Mouse (Mus musculus) liver, embryonic 16.5 days (tissue): ENCODE data around the gene Nfix. TPM values are rescaled to one million over a fixed set of nuclear protein-coding genes. Genes with fewer than 3 reads are reported as not detected.

Experiments
- ATAC-seq: fragments of 200-750 bp; cut with Nextera tagmentation; 2 replicates; pipeline ENCODE4 v1.8.0; 2017; ENCODE audit warnings: low read depth, mild to moderate bottlenecking, moderate number of reproducible peaks, moderate library complexity
- H3K27ac ChIP-seq: fragments of 300-500 bp; sonication (generic); 2 replicates; pipeline ENCODE4 v1.5.1; 2014; ENCODE audit warnings: mild to moderate bottlenecking, low read length
- H3K27me3 ChIP-seq: fragments of 300-500 bp; sonication (generic); 2 replicates; pipeline ENCODE4 v1.6.1; 2014; ENCODE audit warnings: low read depth, low read length, mixed read lengths; ENCODE audit not compliant: control insufficient read depth, insufficient read depth
- H3K36me3 ChIP-seq: fragments of 300-500 bp; sonication (generic); 2 replicates; pipeline ENCODE4 v1.6.1; 2014; ENCODE audit warnings: mild to moderate bottlenecking; ENCODE audit not compliant: control insufficient read depth, insufficient read depth
- H3K4me1 ChIP-seq: fragments of 300-500 bp; sonication (generic); 2 replicates; pipeline ENCODE4 v1.6.1; 2014; ENCODE audit warnings: low read depth, low read length, mixed read lengths; ENCODE audit not compliant: control insufficient read depth
- H3K4me2 ChIP-seq: fragments of 300-500 bp; sonication (generic); 2 replicates; pipeline ENCODE4 v1.6.1; 2014; ENCODE audit warnings: low read depth, low read length, mixed read lengths
- H3K4me3 ChIP-seq: fragments of 300-500 bp; sonication (generic); 2 replicates; pipeline ENCODE4 v1.5.1; 2014; ENCODE audit warnings: low read depth, mild to moderate bottlenecking, low read length
- H3K9ac ChIP-seq: fragments of 300-500 bp; sonication (generic); 2 replicates; pipeline ENCODE4 v1.6.1; 2014; ENCODE audit warnings: low read depth, low read length
- H3K9me3 ChIP-seq: fragments of 300-500 bp; sonication (generic); replicated peaks from 2 replicates; pipeline ENCODE4 v1.6.1; 2016; ENCODE audit warnings: low read length; ENCODE audit not compliant: control insufficient read depth
- WGBS: fragments of 180-500 bp; shearing (Covaris S2); extraction: QIAGEN DNeasy Blood & Tissue Kit; methylation state at CpG from one replicate; pipeline ENCODE4 v1.1.7; 2014; ENCODE audit not compliant: insufficient replicate concordance; 5-methylcytosine and 5-hydroxymethylcytosine counted together
- polyA plus RNA-seq: library from polyadenylated mRNA; unstranded; fragments of >200 nt; fragmentation: Nextera tagmentation; extraction: Ambion mirVana; gene quantifications from 2 replicates; pipeline ENCODE4 v1.2.1, GENCODE M21; 2015

The Nfix gene
- polyA plus RNA-seq, 1 experiment from 2014 or later, result 2.0 TPM

DNA sequence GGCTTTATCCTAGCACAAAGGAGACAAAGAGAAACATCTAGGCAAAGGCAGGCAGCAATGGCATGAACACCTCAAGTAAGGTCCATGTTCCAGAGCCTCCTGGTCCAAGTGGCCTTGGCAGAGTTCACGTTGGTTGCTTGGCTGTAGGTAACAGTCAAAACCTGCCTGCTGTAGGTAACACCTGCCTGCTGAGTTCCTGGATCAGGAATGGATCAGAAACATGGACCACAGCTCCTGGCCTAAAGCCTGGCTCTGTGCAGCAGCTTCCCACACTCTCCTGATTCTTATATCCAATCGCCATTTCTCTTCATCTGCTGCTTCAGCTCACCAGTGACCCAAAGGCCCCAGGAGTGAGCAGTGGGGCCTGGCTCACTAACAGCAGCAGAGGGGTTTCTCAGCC lies 65.5 kb downstream of the Nfix start:
- H3K4me1 ChIP-seq, result peaks cover 48% of the 10 kb centered on the region
- WGBS, result 65% methylated on average over 2 of the region's 2 CpGs
- H3K36me3 ChIP-seq, result no peaks in the 10 kb centered on the region
- H3K4me2 ChIP-seq, result no peak overlapping the region
- H3K4me3 ChIP-seq, result no peak overlapping the region
- no peaks in the 10 kb centered on the region for H3K9me3 ChIP-seq
- peaks cover 6% of the 10 kb centered on the region; the same call in 1 of the 2 replicates for H3K27me3 ChIP-seq
- H3K27ac ChIP-seq, result 0 out of 2 replicates have a peak overlapping the region, but pooled peaks have one; percentile 8
- no peak overlapping the region for H3K9ac ChIP-seq
- ATAC-seq, result no peak

DNA sequence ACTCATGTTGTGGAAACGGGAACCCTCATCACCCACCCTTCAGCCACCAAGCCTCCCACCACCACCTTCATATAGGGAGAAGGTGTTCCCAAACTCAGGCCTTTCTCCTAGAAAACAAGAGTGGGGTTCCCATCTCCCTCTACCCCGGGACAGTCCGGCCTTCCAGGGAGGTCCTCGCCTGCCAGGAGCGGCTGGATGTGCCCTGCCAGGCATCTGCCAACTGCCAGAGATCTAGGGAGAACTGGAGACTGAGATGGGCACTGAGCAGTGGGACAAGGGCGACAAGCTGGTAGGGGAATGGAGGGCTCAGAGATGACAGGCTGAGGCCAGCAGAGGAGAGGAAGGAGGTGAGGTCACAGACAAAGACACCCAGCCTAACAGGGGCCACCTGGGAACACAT lies 66.2 kb downstream of the Nfix start:
- H3K4me2 ChIP-seq, result no peak overlapping the region
- peaks cover 3% of the 10 kb centered on the region; the same call in 1 of the 2 replicates for H3K27me3 ChIP-seq
- peaks cover 55% of the 10 kb centered on the region for H3K4me1 ChIP-seq
- no peak overlapping the region for H3K4me3 ChIP-seq
- WGBS, result 82% methylated on average over 6 of the region's 6 CpGs
- no peak for ATAC-seq
- no peaks in the 10 kb centered on the region for H3K36me3 ChIP-seq
- H3K27ac ChIP-seq, result no peak overlapping the region
- H3K9me3 ChIP-seq, result no peaks in the 10 kb centered on the region
- H3K9ac ChIP-seq, result no peak overlapping the region

DNA sequence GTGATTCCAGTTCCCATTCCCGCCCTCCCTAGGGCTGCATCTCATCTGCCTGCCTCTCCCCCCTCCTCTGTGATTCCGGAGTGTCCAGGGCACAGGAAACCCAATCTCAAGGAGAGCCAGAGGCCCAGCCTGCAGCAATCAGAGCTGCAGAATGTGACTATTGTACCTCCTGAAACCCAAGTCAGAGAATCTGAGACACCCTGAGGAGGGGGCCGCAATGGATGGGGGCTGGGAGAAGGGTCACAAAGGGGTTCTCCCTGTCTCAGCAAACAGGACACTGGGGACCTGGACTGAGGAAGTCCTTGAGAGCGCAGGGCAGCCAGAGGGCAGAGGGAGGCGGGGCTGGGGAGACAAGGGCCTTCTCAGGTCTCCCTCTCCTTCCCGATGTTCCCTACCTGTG lies 67.1 kb downstream of the Nfix start:
- Histone ChIP-seq H3K9me3 (no peaks in the 10 kb centered on the region), H3K4me2 (no peak overlapping the region), H3K9ac (no peak overlapping the region), H3K4me3 (no peak overlapping the region), H3K36me3 (no peaks in the 10 kb centered on the region), H3K27me3 (no peaks in the 10 kb centered on the region), H3K4me1 (peaks cover 60% of the 10 kb centered on the region), H3K27ac (no peak overlapping the region)
- 62% methylated on average over 6 of the region's 6 CpGs for WGBS
- no peak for ATAC-seq

DNA sequence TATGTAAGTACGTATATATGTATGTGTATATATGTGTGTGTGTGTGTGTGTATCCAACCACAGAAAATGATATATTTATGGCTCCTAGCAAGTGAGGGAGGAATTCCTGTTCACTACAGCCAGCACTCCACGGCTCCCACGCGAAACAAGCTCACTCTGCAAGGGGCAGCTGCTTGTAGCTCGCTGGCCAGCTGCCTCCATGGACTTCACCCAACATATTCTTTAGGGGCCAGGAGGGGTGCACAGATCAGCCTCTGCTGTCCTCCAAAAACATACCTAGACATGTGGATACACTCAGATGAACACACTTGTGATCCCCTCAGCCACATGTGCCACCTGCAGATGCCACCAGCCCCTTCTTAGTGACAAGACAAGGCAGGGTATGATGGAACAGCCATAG lies 67.6 kb downstream of the Nfix start:
- no peak for ATAC-seq
- Histone ChIP-seq H3K27ac (peak overlapping the region; percentile 98), H3K27me3 (no peaks in the 10 kb centered on the region), H3K36me3 (no peaks in the 10 kb centered on the region), H3K4me2 (no peak overlapping the region), H3K4me1 (peaks cover 60% of the 10 kb centered on the region), H3K9ac (0 out of 2 replicates have a peak overlapping the region, but pooled peaks have one; percentile 78), H3K4me3 (no peak overlapping the region), H3K9me3 (no peaks in the 10 kb centered on the region)
- WGBS, result 76% methylated on average over 5 of the region's 5 CpGs

DNA sequence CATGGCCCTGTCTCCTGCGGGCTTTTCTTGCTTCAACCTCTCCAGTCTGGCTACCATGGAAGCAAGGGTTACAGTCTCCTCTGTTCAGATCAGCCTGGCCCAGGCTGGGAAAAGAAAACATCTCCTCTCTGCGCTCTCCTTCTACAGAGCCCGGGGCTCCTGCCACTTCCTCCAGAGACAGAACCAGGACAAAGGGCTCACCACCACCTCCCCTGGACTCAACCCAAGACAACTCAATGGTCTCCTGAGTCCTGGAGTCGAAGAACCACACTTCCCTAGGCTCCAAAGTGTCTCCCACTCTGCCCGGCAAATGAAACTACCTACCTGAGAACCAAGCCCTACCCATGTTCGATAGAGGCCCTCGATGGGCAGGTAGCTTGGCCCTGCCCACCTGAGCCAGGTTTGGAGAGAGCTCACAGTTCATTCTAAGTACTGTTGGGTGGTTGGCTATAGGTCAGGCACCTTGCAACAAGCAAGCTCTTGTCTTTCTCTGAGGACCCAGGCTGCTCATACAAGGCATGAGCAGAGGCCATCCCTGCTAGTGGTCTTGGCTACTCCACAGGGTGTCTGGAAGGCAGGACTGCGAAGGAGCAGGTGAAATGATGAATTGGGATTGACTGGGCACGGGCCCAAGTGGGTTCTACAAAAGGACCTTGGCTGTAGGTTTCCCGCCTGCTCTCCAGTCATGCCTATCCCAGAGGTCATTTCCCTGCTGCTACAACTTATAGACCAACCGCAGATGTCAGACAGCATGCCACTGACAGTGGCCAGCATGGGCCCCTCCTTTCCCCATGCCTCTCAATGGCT lies 68.6 kb downstream of the Nfix start:
- peak overlapping the region; percentile 37 for H3K4me3 ChIP-seq
- no peaks in the 10 kb centered on the region for H3K27me3 ChIP-seq
- 54% methylated on average over 11 of the region's 11 CpGs for WGBS
- H3K9me3 ChIP-seq, result no peaks in the 10 kb centered on the region
- ATAC-seq, result no peak
- H3K27ac ChIP-seq, result peak overlapping the region; percentile 98
- peak overlapping the region; percentile 78 for H3K9ac ChIP-seq
- peaks cover 67% of the 10 kb centered on the region for H3K4me1 ChIP-seq
- H3K36me3 ChIP-seq, result no peaks in the 10 kb centered on the region
- peak overlapping the region; percentile 58 for H3K4me2 ChIP-seq

DNA sequence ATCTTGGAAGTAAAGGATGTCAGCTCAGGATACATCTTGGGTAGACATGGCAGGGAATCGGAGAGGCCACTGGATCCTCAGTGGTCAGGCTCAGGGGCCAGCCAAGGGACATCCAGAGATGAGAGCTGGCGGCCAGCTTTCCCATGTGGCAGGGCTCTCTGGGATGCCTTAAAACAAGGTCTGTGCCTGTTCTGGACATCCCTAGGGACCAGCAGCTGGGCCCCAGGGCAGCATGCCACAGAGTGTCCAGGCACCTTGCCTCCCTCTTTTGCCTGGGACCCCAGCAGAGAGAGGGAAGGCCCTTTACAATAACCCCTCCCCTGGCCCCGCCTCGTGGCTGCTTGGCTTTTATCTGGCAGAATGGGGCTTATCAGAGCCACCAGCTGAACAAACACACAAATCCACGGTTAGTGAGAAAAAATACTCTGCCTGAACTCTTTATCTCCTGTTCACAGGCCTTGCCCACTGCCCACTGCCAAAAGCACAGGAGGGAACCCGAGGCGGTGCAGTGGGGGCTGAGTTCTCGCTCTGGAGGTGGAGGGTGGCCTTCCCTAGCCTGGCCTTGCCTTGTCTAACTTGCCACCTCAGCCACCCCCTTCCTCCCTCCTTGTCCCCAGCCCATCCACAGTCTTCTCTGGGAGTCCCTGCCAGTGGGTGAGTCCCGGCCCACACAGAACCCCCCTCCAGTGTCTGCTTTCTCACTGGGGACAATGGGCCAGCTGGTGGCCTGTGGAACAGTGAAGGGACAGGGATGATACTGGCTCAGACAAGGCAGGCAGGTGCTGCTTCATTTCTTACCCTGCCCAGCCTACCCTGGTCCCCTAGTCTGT lies 69.4 kb downstream of the Nfix start:
- Histone ChIP-seq H3K27ac (peak overlapping the region; percentile 98), H3K27me3 (no peaks in the 10 kb centered on the region), H3K9me3 (no peaks in the 10 kb centered on the region), H3K9ac (peak overlapping the region; percentile 78), H3K4me3 (peak overlapping the region; percentile 37), H3K36me3 (no peaks in the 10 kb centered on the region), H3K4me2 (peak overlapping the region; percentile 58), H3K4me1 (peaks cover 75% of the 10 kb centered on the region)
- ATAC-seq, result peak; percentile 93
- 16% methylated on average over 9 of the region's 9 CpGs for WGBS

DNA sequence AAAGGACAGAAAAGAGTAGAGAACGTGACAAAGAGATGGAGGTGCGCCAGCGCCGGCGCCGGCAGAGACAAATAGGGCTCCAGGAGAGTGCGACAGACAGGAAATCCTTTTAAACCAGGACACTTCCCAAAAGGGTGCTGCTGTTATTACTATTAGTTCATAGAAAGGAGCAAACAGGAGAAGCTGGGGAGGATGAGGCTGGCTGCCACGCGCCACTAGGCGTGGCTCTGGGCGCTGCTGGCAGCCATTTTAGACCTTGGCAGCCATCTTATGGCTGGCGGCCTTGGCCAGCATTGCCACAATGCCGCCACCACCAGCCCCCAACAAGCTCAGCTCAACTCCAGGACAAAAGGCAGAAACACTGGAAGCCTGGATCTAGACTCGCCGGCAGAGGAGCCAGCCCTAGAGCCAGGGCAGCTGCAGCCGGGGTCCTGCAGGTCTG lies 70.2 kb downstream of the Nfix start:
- Histone ChIP-seq H3K4me1 (peaks cover 83% of the 10 kb centered on the region), H3K9me3 (no peaks in the 10 kb centered on the region), H3K4me3 (peak overlapping the region; percentile 37), H3K4me2 (peak overlapping the region; percentile 58), H3K27ac (peak overlapping the region; percentile 98), H3K27me3 (no peaks in the 10 kb centered on the region), H3K36me3 (no peaks in the 10 kb centered on the region), H3K9ac (peak overlapping the region; percentile 65)
- no peak for ATAC-seq
- 83% methylated on average over 16 of the region's 16 CpGs for WGBS

DNA sequence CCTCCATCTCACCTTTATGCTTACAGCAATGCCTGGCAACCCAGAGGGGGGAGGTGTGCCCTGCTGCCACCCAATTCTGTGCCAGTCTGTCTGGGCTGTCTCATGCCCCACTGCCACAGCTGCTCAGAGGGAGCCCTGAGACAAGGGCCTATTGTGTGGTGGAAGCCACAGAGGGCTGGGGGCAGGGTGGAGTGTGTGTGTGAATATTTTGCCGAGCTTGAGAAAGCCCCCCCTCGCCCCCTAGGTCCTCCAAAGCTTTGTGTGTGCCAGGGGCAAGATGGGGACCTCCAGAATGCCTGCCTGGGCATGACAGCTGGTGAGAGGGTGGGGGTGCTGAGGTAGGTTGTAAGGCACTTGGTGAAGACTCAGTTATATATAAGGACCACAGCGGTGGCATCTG lies 71.7 kb downstream of the Nfix start:
- H3K27ac ChIP-seq, result peak overlapping the region; percentile 98
- no peaks in the 10 kb centered on the region for H3K27me3 ChIP-seq
- no peaks in the 10 kb centered on the region for H3K9me3 ChIP-seq
- H3K4me2 ChIP-seq, result no peak overlapping the region
- no peaks in the 10 kb centered on the region for H3K36me3 ChIP-seq
- no peak overlapping the region for H3K4me3 ChIP-seq
- no peak for ATAC-seq
- peaks cover 98% of the 10 kb centered on the region for H3K4me1 ChIP-seq
- H3K9ac ChIP-seq, result 0 out of 2 replicates have a peak overlapping the region, but pooled peaks have one; percentile 0
- WGBS, result 67% methylated on average over 3 of the region's 3 CpGs

DNA sequence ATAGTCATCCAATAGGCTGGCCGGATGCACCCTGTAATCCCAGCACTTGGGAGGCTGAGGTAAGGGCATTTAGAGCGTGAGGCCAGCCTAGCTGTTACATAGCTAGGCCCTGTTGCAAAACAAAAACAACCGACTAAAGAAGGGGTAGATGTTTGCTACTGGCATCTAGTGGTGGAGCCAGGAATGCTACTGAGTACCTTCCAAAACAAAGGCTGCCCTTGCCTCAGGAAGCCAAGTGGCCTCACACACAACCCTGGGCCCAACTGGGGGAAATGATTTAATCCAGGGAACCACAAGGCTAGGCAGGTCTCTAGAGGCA lies 74.2 kb downstream of the Nfix start:
- Histone ChIP-seq H3K4me3 (peak overlapping the region; percentile 66; the same call in 1 of the 2 replicates), H3K27ac (peak overlapping the region; percentile 94), H3K4me1 (peaks cover 95% of the 10 kb centered on the region), H3K36me3 (no peaks in the 10 kb centered on the region), H3K27me3 (no peaks in the 10 kb centered on the region), H3K4me2 (peak overlapping the region; percentile 92), H3K9me3 (no peaks in the 10 kb centered on the region), H3K9ac (peak overlapping the region; percentile 81)
- no peak for ATAC-seq
- 20% methylated on average over 3 of the region's 3 CpGs for WGBS
